Mouse (Mus musculus) layer of hippocampus, postnatal 10 days (tissue): ENCODE data around the gene Napa. TPM values are rescaled to one million over a fixed set of nuclear protein-coding genes. Genes with fewer than 3 reads are reported as not detected.

Source experiments
- DNase-seq, 2 experiments: peaks; one replicate each; pipeline ENCODE4 v3.0.0; 2021; ENCODE audit warnings: low spot score in 2 of 2
- total RNA-seq, 2 experiments: library from RNA; stranded (reverse); gene quantifications; 2 replicates each; pipeline ENCODE4 v1.2.3; 2021

The Napa gene
- total RNA-seq, 2 experiments from 2014 or later = 191 to 195 TPM

DNA sequence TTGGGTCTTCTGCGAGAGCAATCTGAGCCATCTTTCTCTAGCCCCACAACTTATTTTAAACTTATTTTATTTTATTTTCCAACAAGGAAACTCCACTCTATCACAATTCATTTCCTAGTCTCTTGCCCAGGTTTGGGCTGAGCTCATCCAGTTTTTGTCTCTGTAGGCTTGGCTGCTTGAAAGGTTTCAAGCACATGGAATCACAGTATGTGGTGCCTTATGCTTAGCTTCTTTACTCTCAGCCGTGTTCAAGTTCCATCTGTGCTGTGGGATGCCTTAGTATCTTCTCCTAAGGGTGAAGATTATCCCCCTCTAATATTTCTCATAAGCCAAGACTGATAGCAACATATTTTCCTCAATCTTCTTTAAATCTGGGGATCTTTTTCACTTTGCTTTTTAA, 10.7 kb upstream of the Napa start:
- DNase-seq = no peak

DNA sequence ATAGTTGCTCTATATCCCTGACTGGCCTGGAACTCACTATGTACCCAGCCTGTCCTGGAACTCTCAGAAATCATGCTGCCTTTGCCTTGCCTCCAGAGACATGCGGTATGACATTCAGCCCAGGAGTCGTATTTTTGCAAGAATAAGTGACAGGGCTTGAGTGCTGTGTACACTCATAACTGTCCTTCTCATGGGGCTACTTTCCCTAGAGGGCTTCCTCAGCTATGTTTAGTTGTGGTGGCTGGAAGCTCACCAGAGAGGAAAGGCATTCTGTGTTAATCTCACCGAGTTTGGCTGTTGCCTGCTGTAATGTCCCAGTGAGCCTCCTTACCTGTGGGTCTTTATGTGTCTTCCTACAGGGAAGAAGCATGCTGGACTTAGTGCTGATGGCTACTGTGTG, 3.7 kb upstream of the Napa start:
- DNase-seq = no peak

DNA sequence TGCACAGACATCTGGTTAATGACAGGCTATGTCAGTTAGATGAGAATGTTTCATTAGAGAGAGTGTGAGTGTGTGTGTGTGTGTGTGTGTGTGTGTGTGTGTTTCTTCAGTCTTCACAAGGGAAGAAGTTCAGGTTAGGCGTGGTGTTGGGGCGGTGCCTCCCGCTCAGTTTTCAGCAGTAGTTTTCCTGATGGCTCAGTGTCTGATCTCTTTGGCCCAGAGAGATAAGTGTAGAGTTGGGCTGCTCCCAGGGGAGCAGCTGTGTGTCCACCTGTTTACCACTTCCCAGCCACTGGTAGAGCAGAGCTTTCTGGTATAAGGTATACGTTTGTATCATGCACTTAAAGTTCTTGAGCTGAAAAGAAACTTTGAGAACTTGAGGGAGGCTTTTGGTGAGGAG, 1.6 kb downstream of the Napa start:
- DNase-seq = no peak

DNA sequence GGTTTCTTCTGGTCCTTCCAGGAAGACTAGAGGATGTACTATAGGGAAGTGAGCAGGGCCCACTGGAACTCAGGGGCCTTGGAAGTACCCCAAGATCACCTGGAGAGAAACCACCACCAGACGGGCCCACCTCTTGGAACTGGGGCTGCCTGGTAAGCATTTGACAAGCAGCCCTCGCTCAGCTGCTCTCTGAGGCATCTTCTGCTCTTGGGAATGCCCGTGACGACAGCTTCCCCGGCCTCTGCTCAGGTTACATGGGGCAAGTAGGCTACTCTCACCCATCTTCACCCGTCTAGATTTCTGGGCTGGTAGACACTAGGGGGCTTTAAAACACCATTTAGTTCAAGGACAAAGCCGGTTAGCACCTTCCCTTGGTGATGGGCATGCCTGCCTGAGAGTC, 2.8 kb downstream of the Napa start:
- no peak for DNase-seq

DNA sequence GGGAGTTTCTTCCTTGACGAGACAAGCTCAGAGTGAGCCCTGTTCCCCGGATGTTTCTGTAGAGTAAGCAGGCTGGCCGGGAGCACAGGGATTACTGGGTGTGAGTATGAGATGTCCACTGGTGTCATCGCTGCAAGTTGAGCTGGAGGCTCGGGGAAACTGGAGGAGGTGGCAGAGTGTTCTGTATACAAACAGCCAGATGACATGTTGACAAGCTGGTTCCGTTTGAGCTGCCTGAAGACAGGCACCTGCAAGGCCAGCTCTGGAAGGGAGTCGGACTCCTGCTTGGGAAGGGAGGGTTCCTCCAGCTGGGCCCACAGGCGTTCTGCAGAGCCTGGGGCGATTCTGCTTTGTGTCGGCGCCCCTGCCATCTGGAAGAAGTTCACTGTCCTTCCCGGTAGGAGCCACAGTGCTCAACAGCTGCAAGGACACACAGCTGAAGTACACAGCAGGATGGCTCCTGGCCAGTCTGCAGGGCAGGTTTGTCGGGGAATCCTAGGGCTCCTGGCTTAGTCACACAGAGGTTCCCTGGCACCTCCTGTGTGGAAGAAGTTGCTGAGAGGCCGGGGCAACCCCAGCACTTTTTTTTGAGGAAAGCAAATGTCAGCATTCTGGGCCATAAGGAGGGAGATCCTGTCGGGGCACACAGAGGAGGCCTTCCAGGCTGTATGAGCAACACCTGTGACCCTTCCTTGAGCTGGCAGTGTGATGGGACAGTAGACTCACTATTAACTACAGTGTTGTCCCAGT, 3.6 kb downstream of the Napa start:
- DNase-seq = no peak

DNA sequence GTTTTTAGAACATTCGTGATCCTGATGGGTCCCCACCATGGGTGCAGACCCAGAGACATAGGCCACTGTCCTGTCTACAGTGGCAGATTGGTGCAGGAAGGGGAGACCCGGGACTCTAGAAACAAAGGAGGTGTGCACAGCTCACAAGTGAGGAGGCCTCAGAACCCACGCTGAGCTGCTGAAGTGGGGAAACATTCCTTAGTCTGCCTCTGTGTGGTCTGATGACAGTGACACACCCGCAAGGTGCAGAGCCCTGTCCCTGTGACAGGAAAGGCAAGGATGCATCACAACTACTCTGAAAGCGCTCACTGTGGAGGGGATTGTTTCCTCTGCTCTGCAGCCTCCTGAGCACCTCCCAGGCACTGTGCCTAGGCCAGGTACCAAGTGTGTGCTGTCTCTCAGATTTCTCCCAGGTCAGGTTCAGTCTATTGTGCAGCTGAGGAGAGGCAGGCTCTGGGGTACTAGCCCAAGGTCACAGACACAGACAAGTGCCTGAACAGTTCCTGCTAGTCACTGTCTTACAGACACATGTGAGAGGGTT, 4.5 kb downstream of the Napa start:
- DNase-seq = no peak

DNA sequence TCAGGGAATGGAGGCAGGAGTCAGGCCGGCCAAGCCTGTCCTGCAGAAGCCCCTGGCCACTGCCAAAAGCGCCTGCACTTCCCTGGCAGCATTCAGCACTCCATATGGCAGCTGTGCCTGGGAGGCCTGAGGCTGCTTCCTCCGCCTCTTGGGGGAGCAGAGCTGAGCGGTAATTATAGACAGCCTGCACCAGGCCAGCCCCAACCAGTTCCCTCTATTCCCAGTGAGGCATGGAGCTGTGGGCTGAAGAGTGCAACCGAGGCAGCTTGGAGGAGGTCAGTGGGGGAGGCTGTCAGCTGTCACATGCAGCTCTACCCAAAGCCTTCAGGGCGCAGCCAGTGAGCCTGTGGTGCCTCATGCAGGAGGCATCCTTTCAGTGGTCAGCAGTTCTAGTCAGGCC, 5.5 kb downstream of the Napa start:
- DNase-seq = peak; percentile 50 to 53

DNA sequence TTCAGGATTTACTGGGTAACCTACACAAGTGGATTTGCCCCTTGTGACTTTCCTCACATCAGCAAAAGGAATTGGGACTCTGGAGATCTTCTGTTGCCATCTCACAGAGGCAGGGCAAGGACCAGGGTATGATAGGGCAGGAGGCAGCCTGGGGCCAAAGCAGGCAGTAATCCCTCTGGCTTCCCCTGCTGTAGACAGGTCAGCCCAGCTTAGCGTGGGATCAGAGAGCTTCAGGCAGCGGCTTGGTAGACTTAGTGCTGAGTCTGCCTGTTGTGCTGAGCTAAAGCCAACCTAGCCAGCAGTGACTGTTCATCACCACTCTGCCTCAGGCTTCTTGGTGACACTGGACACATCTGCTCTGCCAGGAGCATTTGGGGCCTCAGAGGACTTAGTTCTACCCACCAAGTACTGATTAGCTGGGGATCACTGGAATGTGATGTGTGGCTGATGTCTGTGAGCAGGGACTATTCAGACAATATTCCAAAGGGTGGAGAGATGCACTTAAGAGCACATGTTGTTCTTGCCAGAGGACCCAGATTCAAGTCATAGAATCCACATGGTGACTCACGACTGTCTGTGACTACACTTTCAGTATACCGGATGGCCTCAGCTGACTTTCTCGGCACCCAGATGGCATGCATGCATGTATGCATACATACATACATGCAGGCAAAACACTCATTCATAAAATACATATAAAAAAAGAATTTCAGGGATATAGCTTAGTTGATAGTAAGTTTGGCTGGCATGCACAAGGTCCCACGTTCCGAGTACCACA, 6.5 kb downstream of the Napa start:
- DNase-seq = no peak

DNA sequence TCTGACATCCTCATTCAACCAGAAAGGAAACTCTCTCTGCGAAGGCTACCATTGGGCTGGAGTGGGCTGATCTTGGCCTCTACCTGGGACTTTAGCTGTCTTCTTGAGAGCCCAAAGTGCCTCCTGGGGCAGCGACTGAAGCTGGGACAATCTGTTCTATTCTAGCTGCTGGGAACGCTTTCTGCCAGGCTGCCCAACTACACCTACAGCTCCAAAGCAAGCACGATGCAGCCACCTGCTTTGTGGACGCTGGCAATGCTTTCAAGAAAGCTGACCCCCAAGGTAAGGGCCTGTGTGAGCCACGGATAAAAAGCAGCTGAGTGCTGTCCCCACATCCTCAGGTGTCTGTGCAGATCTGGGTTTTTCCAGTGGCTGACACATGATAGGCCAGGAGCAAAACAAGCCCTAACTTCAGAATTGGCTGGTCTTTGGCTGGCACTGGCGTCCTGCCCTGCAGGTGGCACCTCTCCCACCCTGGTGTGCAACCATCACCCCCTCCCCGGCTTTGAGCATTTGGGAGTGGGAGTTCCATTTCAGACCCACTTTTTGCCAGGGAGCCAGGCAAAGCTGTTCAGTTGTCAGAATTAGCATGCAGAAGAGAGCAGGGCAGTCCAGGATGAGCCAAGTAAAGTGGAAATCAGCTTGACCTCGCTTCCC, 10.8 kb downstream of the Napa start:
- peak; percentile 57 to 69 for DNase-seq

DNA sequence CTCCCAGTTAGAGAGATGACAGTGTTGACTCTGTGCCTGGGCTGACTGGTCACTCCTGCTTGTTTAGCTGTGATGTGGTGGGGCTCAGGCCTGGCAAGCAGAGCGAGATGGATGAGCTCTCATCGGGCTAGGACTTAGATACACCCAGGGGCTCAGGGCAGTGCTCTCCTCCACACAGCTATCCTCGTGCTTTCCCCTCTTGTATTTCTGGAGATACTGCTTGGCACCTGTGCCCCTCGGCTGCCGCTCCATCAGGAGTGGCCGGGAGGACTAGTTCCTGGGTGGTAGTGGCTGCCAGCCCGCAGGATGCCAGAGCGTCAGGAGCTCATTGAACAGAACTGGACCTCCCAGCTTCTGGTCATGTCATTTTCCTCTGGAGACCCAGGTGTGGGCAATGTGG, 11.9 kb downstream of the Napa start:
- DNase-seq = no peak

DNA sequence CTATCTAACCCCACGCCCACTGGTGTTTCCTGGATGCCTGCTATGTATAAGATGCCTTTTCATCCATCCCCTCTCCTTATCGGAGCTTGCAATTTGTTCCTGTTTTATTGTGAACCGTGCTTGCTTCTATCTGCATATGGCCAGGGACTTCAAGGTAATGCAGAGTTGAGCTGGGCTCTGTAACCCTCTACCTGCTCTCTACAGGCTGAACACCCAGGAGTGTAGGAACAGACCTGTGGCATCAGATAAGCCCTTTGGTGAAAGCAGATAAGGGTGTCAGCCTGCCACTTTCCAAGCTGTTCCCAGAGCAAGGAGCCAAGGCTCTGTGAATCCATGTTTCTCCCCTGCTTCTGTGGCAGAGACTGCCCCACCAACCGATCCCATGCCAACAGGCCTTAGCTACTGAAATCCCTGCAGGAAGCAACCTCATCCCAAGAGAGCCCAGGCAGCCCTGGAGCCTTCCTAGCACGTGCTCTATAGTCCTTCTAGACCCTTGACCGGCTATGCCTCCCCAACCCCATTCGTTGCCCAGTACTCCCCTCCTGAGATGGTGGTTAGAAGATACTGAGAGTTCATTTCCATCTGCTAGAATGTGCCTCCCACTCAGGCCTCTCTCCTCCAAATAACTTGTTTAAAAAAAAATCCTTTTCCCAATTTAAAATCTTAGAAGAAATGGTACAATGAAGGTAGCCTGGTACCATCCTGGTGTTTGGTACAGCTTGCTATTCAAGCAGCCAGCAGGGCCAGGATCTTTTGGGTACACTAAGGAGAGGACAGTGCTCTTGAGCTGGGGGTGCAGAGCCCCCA, 13.2 kb downstream of the Napa start:
- no peak for DNase-seq

DNA sequence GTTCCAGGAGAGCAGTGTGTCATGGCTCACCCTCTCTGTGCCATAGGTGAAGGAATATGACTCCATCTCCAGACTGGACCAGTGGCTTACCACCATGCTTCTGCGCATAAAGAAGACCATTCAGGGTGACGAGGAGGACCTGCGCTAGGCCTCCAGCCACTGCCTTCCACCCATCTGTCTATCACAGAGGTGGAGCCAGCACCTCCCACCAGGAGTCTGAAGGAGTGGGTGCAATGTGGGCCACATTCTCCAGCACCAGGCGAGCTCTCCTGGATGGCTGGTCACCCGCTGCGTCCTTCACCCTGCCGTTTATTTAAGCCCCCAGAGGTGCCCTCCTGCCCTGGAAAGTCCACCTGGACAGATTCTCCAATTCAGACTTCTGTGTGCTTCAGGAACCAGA, 18.2 kb downstream of the Napa start:
- no peak for DNase-seq

DNA sequence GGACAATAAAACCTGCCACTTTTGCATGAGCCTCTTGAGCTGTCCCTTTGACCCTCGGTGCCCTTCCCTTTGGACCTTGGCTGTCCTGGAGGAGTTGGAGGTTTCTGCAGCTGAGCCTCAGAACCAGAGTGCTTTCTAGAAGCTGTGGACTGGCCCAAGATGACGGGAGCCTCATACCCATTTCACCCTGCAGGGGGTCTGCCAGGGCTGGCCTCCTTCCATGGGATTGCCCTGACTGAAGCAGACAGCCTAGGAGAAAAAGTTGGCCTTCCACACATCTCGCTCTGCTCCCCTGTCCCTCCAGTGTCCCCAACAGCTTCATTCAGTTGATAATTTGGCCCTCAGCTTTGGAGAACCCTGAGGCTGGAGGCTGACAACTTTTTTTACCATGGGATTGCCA, 18.8 kb downstream of the Napa start:
- DNase-seq = no peak

DNA sequence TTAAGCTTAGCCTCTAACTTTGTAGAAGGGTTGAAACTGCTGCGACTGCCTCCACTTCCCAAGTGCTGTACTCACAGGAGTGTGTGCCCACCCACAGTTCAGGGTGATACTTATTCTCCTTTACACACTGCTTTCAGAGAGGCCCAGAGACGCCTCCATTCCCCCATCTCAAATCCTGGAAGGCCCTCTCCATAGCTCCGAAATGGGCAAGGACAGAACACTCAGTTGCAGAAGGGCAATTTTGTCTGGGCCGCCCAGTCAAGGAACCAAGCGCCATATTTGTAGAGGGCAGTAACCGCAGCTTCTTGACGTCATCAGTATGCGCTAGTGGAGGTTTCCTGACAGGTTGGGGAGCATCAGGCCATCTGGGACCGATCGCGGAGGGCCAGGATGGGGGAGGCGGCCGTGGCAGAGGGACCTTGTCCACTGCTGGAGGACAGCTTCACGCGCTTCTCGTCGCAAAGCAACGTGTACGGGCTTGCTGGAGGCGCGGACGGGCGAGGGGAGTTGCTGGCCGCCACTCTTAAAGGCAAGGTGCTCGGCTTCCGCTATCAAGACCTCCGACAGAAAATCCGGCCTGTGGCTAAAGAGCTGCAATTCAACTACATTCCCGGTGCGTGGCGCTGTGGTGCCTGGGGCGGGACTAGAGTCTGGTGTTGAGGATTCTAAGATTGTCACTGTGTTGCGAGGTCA, 21.5 kb downstream of the Napa start, which contains the start of gene Kptn:
Gene Kptn (plus strand): TSS at position 327 of the 693 bp plus-strand sequence.
- DNase-seq = peak; percentile 96

DNA sequence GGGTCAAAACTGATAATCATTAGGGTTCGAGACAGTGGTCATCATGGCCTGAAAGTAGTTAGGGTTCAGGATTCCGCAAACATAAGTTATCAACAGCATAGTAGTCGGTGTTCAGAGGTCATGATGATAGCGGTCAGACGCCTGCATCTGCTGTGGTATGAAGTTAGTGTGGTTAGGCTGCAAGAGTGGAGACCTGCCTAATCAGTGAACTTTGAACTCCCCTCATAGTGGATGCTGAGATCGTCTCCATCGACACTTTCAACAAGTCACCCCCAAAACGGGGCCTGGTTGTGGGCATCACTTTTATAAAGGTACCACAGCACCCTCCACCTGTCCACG, 22.0 kb downstream of the Napa start:
- DNase-seq = no peak

DNA sequence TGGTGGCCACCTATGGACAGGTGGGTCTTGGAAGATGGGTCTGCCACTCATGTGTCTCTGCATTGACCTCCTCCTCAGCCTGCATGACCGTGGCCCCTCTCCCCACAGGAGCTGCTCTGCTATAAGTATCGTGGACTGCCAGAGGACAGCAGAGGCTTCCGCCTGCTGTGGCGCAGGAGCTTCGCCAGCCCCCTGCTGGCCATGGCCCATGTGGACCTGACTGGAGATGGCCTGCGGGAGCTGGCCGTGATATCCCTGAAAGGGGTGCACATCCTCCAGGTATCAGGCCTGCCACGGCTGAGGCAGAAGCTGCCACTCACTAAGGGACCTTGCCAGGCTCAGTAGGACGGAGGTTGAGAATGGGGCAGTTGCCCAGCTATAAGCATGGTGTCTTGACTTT, 27.6 kb downstream of the Napa start:
- no peak for DNase-seq

DNA sequence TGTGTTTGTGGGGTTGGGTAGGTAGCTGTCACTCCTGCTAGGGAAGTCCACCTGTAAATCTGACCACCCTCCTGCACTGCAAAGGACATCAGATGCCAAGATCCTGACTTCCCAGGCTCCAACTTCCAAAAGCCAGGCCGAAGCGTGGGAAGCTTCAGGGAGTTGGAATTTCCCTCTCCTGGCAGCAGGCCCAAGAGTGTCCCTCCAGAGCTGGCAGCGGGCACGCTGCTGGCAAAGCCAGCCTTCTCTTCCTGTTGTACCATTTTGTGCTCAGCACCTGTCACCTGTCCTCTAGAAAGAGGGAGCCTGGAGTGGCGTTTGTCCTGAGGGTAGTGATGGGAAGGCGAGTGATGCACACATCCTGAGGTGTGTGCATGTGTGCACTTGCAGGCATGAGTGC, 30.1 kb downstream of the Napa start:
- DNase-seq = no peak

DNA sequence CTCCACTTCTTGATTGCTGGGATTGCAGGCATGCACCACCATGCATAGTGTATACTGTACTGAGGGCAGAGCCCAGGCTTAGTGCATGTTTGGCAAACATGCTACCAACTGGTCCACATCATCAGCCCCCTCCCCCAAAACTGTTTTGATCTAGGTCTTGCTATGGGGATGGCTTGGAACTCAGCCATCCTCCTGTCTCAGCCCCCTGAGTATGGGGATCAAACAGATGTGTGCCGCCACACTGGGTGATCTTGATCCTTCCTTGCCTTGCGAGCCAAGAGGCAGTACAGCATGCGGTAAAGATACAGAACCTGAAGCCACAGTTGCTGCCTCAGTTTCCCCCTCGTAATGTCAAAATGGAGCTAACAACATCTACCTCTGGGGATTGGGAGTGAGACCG, 30.6 kb downstream of the Napa start:
- no peak for DNase-seq

DNA sequence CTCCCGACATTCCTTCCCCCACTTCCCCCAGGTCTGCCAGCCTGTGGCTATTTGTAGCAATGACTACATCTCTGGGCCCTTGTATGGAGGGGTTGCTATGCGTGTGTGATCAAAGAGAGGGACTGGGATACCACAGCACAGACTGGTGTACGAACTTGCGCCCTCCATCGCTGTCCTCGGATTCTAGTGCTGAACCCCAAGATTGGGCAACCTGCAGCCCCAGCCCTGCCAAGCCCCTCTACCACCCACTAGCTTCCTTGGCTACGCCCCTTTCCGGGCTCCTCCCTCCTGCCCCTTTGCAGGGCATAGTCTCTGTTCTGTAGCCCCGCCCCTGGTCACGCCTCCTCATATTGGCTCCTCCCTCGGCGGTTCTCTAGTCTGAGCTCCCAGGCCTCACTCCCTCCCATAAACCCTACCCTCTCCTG, 31.2 kb downstream of the Napa start, which contains the start of gene Slc8a2:
Gene Slc8a2 (plus strand): TSS at position 406 of the 425 bp plus-strand sequence.
- peak; percentile 88 to 91 for DNase-seq
